16 mouse cellular contexts compared by ENCODE assay signal in the genomic region with DNA sequence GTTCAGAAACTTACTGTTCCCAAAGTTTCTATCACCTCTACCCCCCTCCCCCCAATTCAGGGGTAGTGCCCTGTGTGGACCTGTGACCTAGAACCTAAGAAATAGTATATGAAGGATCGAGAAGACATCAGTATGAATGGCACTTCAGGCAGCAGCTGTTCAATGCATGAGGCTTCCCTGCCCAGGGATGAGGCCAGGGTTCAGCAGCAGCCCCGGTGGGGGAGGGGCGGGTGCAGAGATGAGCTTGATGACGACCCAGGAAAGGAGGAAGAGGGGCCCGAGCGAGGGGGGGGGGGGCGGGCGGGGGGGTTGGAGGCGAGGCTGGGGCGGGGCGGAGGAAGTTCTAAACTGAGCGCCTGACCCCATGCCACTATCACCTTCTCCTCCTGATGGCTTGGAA. TPM values are rescaled to one million over a fixed set of nuclear protein-coding genes. Genes with fewer than 3 reads are reported as not detected.
DNase-seq lines count a peak whose midpoint lies in the region; ATAC-seq and TF ChIP-seq lines count a peak whose summit lies in the region.
"Had no signal": no experiment of that assay in that cellular context is flagged by ENCODE, and none has a peak within 500 bp of the region (broad histone marks: within the 10 kb centered on the region; RNA-seq: fewer than 3 reads in every experiment).

No protein-coding gene starts in this region.

- H3K9ac ChIP-seq in heart, adult 2 months (ENCODE audit: low read depth, low read length), result no peak overlapping the region
- H3K9ac ChIP-seq in liver, postnatal 0 days (replicated peaks), result no peak overlapping the region
- H3K9ac ChIP-seq: neural tube, embryonic 12.5 days; stomach, embryonic 15.5 days had no signal

- ATAC-seq in liver, postnatal 0 days, result no peak

- no peaks in the 10 kb centered on the region for H3K27me3 ChIP-seq in heart, embryonic 10.5 days (ENCODE audit: insufficient read depth, poor library complexity, severe bottlenecking)
- no peaks in the 10 kb centered on the region for H3K27me3 ChIP-seq in heart, adult 2 months (ENCODE audit: control insufficient read depth, insufficient read depth, low read length)
- no peaks in the 10 kb centered on the region for H3K27me3 ChIP-seq in thymus, adult 2 months (ENCODE audit: control insufficient read depth, insufficient read depth, low read length)
- H3K27me3 ChIP-seq in liver, postnatal 0 days (ENCODE audit: insufficient read depth, low read length), result no peaks in the 10 kb centered on the region
- H3K27me3 ChIP-seq: neural tube, embryonic 12.5 days; stomach, embryonic 15.5 days had no signal

- TF ChIP-seq CTCF in heart, adult 2 months (IDR thresholded peaks at IDR 0.05), result no peak
- TF ChIP-seq CTCF in thymus, adult 2 months (IDR thresholded peaks at IDR 0.05; ENCODE audit: borderline replicate concordance, control insufficient read depth, extremely low read depth, insufficient read depth, low read length, poor library complexity), result no peak
- no peak for TF ChIP-seq CTCF in liver, postnatal 0 days (IDR thresholded peaks at IDR 0.05; ENCODE audit: low read depth)

- H3K36me3 ChIP-seq in heart, embryonic 10.5 days, result no peaks in the 10 kb centered on the region
- H3K36me3 ChIP-seq in heart, adult 2 months (ENCODE audit: control insufficient read depth, insufficient read depth, low read length), result no peaks in the 10 kb centered on the region
- H3K36me3 ChIP-seq in thymus, adult 2 months (ENCODE audit: control insufficient read depth, insufficient read depth, low read length), result no peaks in the 10 kb centered on the region
- no peaks in the 10 kb centered on the region for H3K36me3 ChIP-seq in liver, postnatal 0 days (replicated peaks; ENCODE audit: insufficient read depth, low read length)
- H3K36me3 ChIP-seq: limb, embryonic 10.5 days; neural tube, embryonic 12.5 days; stomach, embryonic 15.5 days had no signal

- no peaks in the 10 kb centered on the region for H3K9me3 ChIP-seq in heart, embryonic 10.5 days
- no peaks in the 10 kb centered on the region for H3K9me3 ChIP-seq in liver, postnatal 0 days (ENCODE audit: low read length)
- H3K9me3 ChIP-seq: limb, embryonic 10.5 days; stomach, embryonic 15.5 days had no signal

- TF ChIP-seq EP300 in heart, adult 2 months (IDR thresholded peaks at IDR 0.05; ENCODE audit: insufficient read depth, low read depth, low read length), result no peak
- TF ChIP-seq EP300 in liver, postnatal 0 days (IDR thresholded peaks at IDR 0.05; ENCODE audit: low read depth), result no peak

- intact Hi-C loops in heart, adult 2 months (cut with DNase I), result no loop called here

- no peak overlapping the region for H3K4me3 ChIP-seq in heart, embryonic 10.5 days
- no peak overlapping the region for H3K4me3 ChIP-seq in heart, adult 2 months
- no peak overlapping the region for H3K4me3 ChIP-seq in thymus, adult 2 months (ENCODE audit: control insufficient read depth, insufficient read depth, low read length)
- H3K4me3 ChIP-seq in liver, postnatal 0 days (ENCODE audit: low read depth, low read length), result no peak overlapping the region
- H3K4me3 ChIP-seq: limb, embryonic 10.5 days; neural tube, embryonic 12.5 days; stomach, embryonic 15.5 days had no signal

- peak overlapping the region; percentile 64 for H3K27ac ChIP-seq in heart, embryonic 10.5 days
- no peak overlapping the region for H3K27ac ChIP-seq in heart, adult 2 months
- H3K27ac ChIP-seq in thymus, adult 2 months (ENCODE audit: control insufficient read depth, insufficient read depth, low read length), result no peak overlapping the region
- no peak overlapping the region for H3K27ac ChIP-seq in liver, postnatal 0 days (ENCODE audit: low read depth)
- H3K27ac ChIP-seq: limb, embryonic 10.5 days; macrophage; neural tube, embryonic 12.5 days; stomach, embryonic 15.5 days had no signal

- WGBS in heart, embryonic 10.5 days, result 5% methylated on average over 7 of the region's 12 CpGs
- 19% methylated on average over 11 of the region's 12 CpGs for WGBS in heart, adult 2 months
- 12% methylated on average over 9 of the region's 12 CpGs for WGBS in thymus, adult 2 months
- WGBS in liver, postnatal 0 days (ENCODE audit: insufficient replicate concordance), result 9% methylated on average over 5 of the region's 12 CpGs

- no peak overlapping the region for H3K4me2 ChIP-seq in liver, postnatal 0 days (ENCODE audit: low read depth, low read length)
- H3K4me2 ChIP-seq: neural tube, embryonic 12.5 days; stomach, embryonic 15.5 days had no signal

- TF ChIP-seq POLR2A in heart, adult 2 months (IDR thresholded peaks at IDR 0.05; ENCODE audit: insufficient read depth, low read depth, low read length), result no peak
- TF ChIP-seq POLR2A in thymus, adult 2 months (IDR thresholded peaks at IDR 0.05; ENCODE audit: control insufficient read depth, extremely low read depth, insufficient read depth, low read length, poor library complexity), result no peak

- DNase-seq in heart, embryonic 10.5 days (ENCODE audit: low spot score), result no peak
- DNase-seq in heart, adult 2 months, result no peak
- DNase-seq in thymus, adult 2 months, result peak; percentile 20
- DNase-seq in thymus, adult 18-20 months, result no peak
- DNase-seq in liver, postnatal 0 days, result peak; percentile 40
- no peak for DNase-seq in urinary bladder, postnatal 14 days (ENCODE audit: low spot score)
- no peak for DNase-seq in spleen, adult 12 weeks (ENCODE audit: low spot score)
- DNase-seq in heart, postnatal 4 days, result no peak
- DNase-seq: adrenal gland, adult 8-10 months had no signal

- H3K4me1 ChIP-seq in heart, embryonic 10.5 days, result peaks cover 53% of the 10 kb centered on the region
- H3K4me1 ChIP-seq in heart, adult 2 months (ENCODE audit: control insufficient read depth, insufficient read depth, low read length), result peaks cover 2% of the 10 kb centered on the region
- peaks cover 10% of the 10 kb centered on the region for H3K4me1 ChIP-seq in thymus, adult 2 months (replicated peaks; ENCODE audit: control insufficient read depth, insufficient read depth, low read length)
- H3K4me1 ChIP-seq in liver, postnatal 0 days (ENCODE audit: insufficient read depth), result peaks cover 10% of the 10 kb centered on the region
- H3K4me1 ChIP-seq: neural tube, embryonic 12.5 days had no signal

- no peaks in the 10 kb centered on the region for H3K79me2 ChIP-seq in heart, adult 2 months (replicated peaks; ENCODE audit: control insufficient read depth, insufficient read depth, low read length)

RNA-seq across cellular contexts. Expression of a gene that starts 3.6 kb away (rescaled TPM):
- polyA plus RNA-seq in heart, embryonic 10.5 days (2016; fragmentation: Nextera tagmentation; extraction: Ambion mirVana), result not detected in 2 replicates
- not detected for total RNA-seq in heart, adult 2 months (2021)
- polyA plus RNA-seq in heart, adult 2 months (2012; rRNA removed), result not detected in 2 replicates
- polyA plus RNA-seq in thymus, adult 2 months (2012; rRNA removed), result 0.71 and 0.81 TPM in 2 replicates
- not detected in 2 replicates for polyA plus RNA-seq in liver, postnatal 0 days (2015; fragmentation: Nextera tagmentation; extraction: Ambion mirVana)
- total RNA-seq in heart, postnatal 4 days (2021), result not detected
- total RNA-seq: layer of hippocampus, postnatal 14 days had no signal
- polyA plus RNA-seq: embryonic facial prominence, embryonic 14.5 days; heart, embryonic 14.5 days; limb, embryonic 10.5 days; macrophage; neural tube, embryonic 12.5 days; stomach, embryonic 15.5 days had no signal

RNA-seq across cellular contexts. Expression of a gene that starts 9.6 kb away (rescaled TPM):
- 0.28 TPM in 1 of 2 replicates, not detected in the other for polyA plus RNA-seq in heart, embryonic 10.5 days (2016; fragmentation: Nextera tagmentation; extraction: Ambion mirVana)
- total RNA-seq in heart, adult 2 months (2021), result under 1 TPM in 1 of 2 experiments, not detected in 1; 0.23 TPM
- 0.44 and 1.3 TPM in 2 replicates for polyA plus RNA-seq in heart, adult 2 months (2012; rRNA removed)
- 0.37 and 1.3 TPM in 2 replicates for polyA plus RNA-seq in thymus, adult 2 months (2012; rRNA removed)
- polyA plus RNA-seq in liver, postnatal 0 days (2015; fragmentation: Nextera tagmentation; extraction: Ambion mirVana), result not detected in 2 replicates
- under 1 TPM; 0.24 to 0.34 TPM for total RNA-seq in heart, postnatal 4 days (2021)
- polyA plus RNA-seq: heart, embryonic 14.5 days; macrophage had no signal

RNA-seq across cellular contexts. Expression of a gene that starts 53.7 kb away (rescaled TPM):
- polyA plus RNA-seq in heart, embryonic 10.5 days (2016; fragmentation: Nextera tagmentation; extraction: Ambion mirVana), result 42.9 and 61.7 TPM in 2 replicates
- 10 to 100 TPM; 58.8 to 90.6 TPM for total RNA-seq in heart, adult 2 months (2021)
- polyA plus RNA-seq in heart, adult 2 months (2012; rRNA removed), result 79.9 and 102 TPM in 2 replicates
- polyA plus RNA-seq in thymus, adult 2 months (2012; rRNA removed), result 466 and 519 TPM in 2 replicates
- polyA plus RNA-seq in liver, postnatal 0 days (2015; fragmentation: Nextera tagmentation; extraction: Ambion mirVana), result 8.5 and 8.7 TPM in 2 replicates
- 100 to 1,000 TPM; 191 to 208 TPM for total RNA-seq in heart, postnatal 4 days (2021)

Comparison
In these comparisons a context has a peak if more than half of its experiments do, and no peak if none do; other contexts are left out.
1. DNase-seq: peak in thymus, adult 2 months (single experiment) and liver, postnatal 0 days (single experiment); none in heart, embryonic 10.5 days (single experiment), heart, adult 2 months (0 of 2), thymus, adult 18-20 months (0 of 2), urinary bladder, postnatal 14 days (single experiment), spleen, adult 12 weeks (single experiment) and heart, postnatal 4 days (single experiment).